Mouse (Mus musculus): ENCODE data around the gene Cbarp. TPM values are rescaled to one million over a fixed set of nuclear protein-coding genes. Genes with fewer than 3 reads are reported as not detected.

Cbarp gene
- polyA plus RNA-seq, 2 experiments = 1.1 to 1.8 TPM

DNA sequence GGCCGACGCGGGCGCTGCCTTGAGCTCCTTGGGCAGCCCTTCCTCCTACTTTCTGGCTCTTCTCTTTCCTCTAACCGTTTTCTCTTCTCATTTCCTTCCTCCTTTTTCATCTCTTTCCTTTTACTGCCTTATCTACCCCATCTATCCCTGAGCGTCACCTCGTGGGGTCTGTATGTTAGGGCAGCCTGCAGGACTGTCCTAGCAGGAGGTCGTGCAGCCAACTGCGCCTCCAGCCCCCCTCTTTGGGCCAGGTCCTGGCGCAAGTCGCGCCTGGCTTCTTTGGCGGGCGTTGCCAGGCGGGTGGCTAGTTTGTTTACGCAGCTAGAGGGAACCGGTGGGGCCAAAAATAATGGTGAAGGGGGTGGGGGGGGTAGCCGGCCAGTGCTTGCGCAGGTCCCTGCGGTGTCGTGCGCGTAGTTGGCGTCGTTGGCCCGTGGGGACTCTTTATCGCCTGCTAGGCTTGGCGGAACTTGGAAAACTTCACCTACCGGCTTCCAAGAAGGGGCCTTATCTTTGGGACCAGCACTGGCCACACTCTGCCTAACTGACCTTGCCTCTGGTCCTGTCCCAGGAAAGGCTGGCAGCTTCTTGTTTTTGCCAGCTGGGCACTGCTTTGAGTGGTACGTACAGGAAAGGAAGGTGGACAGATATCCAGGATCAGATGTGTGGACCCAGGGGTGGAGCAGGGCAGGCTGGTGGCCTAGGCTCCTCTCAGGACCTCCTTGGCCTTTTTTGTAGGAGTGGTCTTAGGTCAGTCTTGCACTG, 23.5 kb downstream of the Cbarp start:
- Histone ChIP-seq H3K36me3 (replicated peaks; ENCODE audit: control insufficient read depth, insufficient read depth, low read depth) (peaks cover 47% of the 10 kb centered on the region), H3K4me2 (ENCODE audit: low read depth) (peak overlapping the region; percentile 81), H3K9me3 (ENCODE audit: control insufficient read depth, low read length) (no peaks in the 10 kb centered on the region), H3K4me3 (ENCODE audit: insufficient read depth in 1 of 2, low read depth in 2 of 2, low read length in 2 of 2) (peak overlapping the region; percentile 85 to 97), H3K27me3 (ENCODE audit: control insufficient read depth, insufficient read depth, low read length) (no peaks in the 10 kb centered on the region), H3K4me1 (replicated peaks; ENCODE audit: control insufficient read depth in 2 of 2, insufficient read depth in 2 of 2, low read length in 1 of 2) (peaks cover 19 to 31% of the 10 kb centered on the region in 2 experiments), H3K27ac (peak overlapping the region; percentile 69), H3K9ac (replicated peaks) (peak overlapping the region; percentile 99)
- ATAC-seq (ENCODE audit: insufficient read depth) (peak; percentile 2; the same call in 1 of the 2 replicates), DNase-seq (ENCODE audit: low read depth in 3 of 3, low spot score in 3 of 3) (peak; percentile 59 to 76 (median 61))
- 0% methylated on average over 30 of the region's 30 CpGs for WGBS (ENCODE audit: insufficient replicate concordance)
- TF ChIP-seq CTCF (IDR thresholded peaks at IDR 0.05; ENCODE audit: low read depth) = no peak
- peak; percentile 59; the same call in 1 of the 2 replicates for TF ChIP-seq EP300 (IDR thresholded peaks at IDR 0.05; ENCODE audit: low read depth)

- Histone ChIP-seq H3K4me3 (ENCODE audit: insufficient read depth in 1 of 2, low read depth in 2 of 2, low read length in 2 of 2) (peak overlapping the region; percentile 85 to 97), H3K27ac (peak overlapping the region; percentile 69), H3K9me3 (ENCODE audit: control insufficient read depth, low read length) (no peaks in the 10 kb centered on the region), H3K4me1 (replicated peaks; ENCODE audit: control insufficient read depth in 2 of 2, insufficient read depth in 2 of 2, low read length in 1 of 2) (peaks cover 19 to 31% of the 10 kb centered on the region in 2 experiments), H3K9ac (replicated peaks) (peak overlapping the region; percentile 99), H3K4me2 (ENCODE audit: low read depth) (peak overlapping the region; percentile 81), H3K36me3 (replicated peaks; ENCODE audit: control insufficient read depth, insufficient read depth, low read depth) (peaks cover 42% of the 10 kb centered on the region), H3K27me3 (ENCODE audit: control insufficient read depth, insufficient read depth, low read length) (no peaks in the 10 kb centered on the region)
- under 1% methylated on average over 27 of the region's 27 CpGs for WGBS (ENCODE audit: insufficient replicate concordance)
- TF ChIP-seq EP300 (IDR thresholded peaks at IDR 0.05; ENCODE audit: low read depth) = no peak
- no peak for TF ChIP-seq CTCF (IDR thresholded peaks at IDR 0.05; ENCODE audit: low read depth)
- ATAC-seq (ENCODE audit: insufficient read depth) = no peak
- DNase-seq (ENCODE audit: low read depth in 3 of 3, low spot score in 3 of 3) = no peak
Observed at GRCm38 (mm10) chr10:80116563-80116926, 24.1 kb downstream of the Cbarp start.

DNA sequence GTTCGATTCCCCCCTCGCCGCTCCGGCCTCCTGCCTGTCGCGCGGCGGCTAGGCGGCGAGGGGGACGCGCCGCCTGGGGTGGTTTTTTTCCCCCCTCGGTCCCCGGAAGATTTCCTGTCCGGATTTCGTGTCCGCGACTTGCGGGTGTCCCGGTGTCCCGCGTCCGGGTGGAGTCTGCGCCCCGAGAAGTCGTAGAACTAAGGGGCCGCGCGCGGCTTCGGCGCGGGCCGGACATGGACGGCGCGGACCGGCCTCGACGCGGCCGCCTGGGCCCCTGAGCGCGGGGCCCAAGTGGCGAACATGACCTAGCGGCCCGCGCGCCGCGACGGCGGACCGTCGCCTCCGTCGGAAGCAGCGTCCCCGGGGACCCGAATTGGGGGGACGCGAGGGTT, 24.7 kb downstream of the Cbarp start:
- ATAC-seq (ENCODE audit: insufficient read depth) (peak; percentile 15; the same call in 1 of the 2 replicates), DNase-seq (ENCODE audit: low read depth in 3 of 3, low spot score in 3 of 3) (no peak)
- TF ChIP-seq EP300 (IDR thresholded peaks at IDR 0.05; ENCODE audit: low read depth) (no peak), CTCF (IDR thresholded peaks at IDR 0.05; ENCODE audit: low read depth) (no peak)
- Histone ChIP-seq H3K4me3 (ENCODE audit: insufficient read depth in 1 of 2, low read depth in 2 of 2, low read length in 2 of 2) (peak overlapping the region; percentile 85 to 97), H3K4me2 (ENCODE audit: low read depth) (peak overlapping the region; percentile 81), H3K9ac (replicated peaks) (peak overlapping the region; percentile 99), H3K4me1 (replicated peaks; ENCODE audit: control insufficient read depth in 2 of 2, insufficient read depth in 2 of 2, low read length in 1 of 2) (peaks cover 19 to 31% of the 10 kb centered on the region in 2 experiments), H3K27me3 (ENCODE audit: control insufficient read depth, insufficient read depth, low read length) (no peaks in the 10 kb centered on the region), H3K36me3 (replicated peaks; ENCODE audit: control insufficient read depth, insufficient read depth, low read depth) (peaks cover 36% of the 10 kb centered on the region), H3K27ac (peak overlapping the region; percentile 69), H3K9me3 (ENCODE audit: control insufficient read depth, low read length) (no peaks in the 10 kb centered on the region)
- under 1% methylated on average over 63 of the region's 63 CpGs for WGBS (ENCODE audit: insufficient replicate concordance)

DNA sequence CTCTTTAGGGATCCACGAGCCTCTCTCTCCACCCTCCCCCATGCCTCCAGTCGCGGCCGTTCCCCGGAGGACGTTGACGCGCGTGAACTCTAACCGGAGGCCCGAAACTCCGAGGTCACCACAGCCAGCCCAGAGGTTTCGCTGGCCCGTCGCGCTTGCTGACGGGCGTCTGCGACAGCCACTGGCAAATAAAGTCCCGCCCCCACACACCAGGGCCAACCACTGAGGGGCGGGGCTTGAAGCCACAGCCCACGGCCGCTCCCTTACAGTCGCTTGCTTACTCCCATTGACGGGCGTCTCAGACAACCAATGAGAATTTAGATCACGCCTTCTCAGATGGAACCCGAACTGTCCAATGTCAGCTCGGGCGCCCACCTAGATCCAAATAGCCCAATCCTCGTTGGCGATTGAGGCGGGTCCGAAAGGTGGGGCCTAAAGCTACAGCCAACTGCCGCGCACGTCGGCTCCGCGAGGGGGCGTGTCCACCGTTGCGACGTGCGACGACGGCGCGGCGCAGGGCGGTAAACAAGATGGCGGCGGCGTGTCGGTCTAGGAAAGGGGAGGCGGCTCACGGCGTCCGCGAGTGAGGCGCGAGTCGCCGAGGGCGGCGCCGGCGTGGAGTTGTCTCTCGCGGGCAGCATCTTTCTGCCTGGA, 25.2 kb downstream of the Cbarp start, which contains the start of gene Stk11:
Gene Stk11 (plus strand): TSS at position 514 of the 654 bp plus-strand sequence.
- H3K4me1 ChIP-seq (replicated peaks; ENCODE audit: control insufficient read depth in 2 of 2, insufficient read depth in 2 of 2, low read length in 1 of 2) = peaks cover 19 to 29% of the 10 kb centered on the region in 2 experiments
- H3K4me3 ChIP-seq (ENCODE audit: insufficient read depth in 1 of 2, low read depth in 2 of 2, low read length in 2 of 2) = peak within 1 kb of the TSS; percentile 85 to 97
- peak within 1 kb of the TSS; percentile 99 for H3K9ac ChIP-seq (replicated peaks)
- no peaks in the 10 kb centered on the region for H3K27me3 ChIP-seq (ENCODE audit: control insufficient read depth, insufficient read depth, low read length)
- WGBS (ENCODE audit: insufficient replicate concordance) = under 1% methylated on average over 70 of the region's 70 CpGs
- H3K36me3 ChIP-seq (replicated peaks; ENCODE audit: control insufficient read depth, insufficient read depth, low read depth) = peaks cover 30% of the 10 kb centered on the region
- H3K27ac ChIP-seq = peak within 1 kb of the TSS; percentile 91
- TF ChIP-seq CTCF (IDR thresholded peaks at IDR 0.05; ENCODE audit: low read depth) = peak; percentile 40
- 0 out of 2 replicates have a peak, but pooled peaks have one; percentile 3 for TF ChIP-seq EP300 (IDR thresholded peaks at IDR 0.05; ENCODE audit: low read depth)
- peak; percentile 100 for DNase-seq (ENCODE audit: low read depth in 3 of 3, low spot score in 3 of 3)
- ATAC-seq (ENCODE audit: insufficient read depth) = peak; percentile 93
- H3K4me2 ChIP-seq (ENCODE audit: low read depth) = peak within 1 kb of the TSS; percentile 81
- H3K9me3 ChIP-seq (ENCODE audit: control insufficient read depth, low read length) = no peaks in the 10 kb centered on the region

All from liver, embryonic 14.5 days (tissue).